Comparison of ENCODE assay signal across 22 mouse cellular contexts in genomic region chr5:122695516-122695915, GRCm38 (mm10). TPM values are rescaled to one million over a fixed set of nuclear protein-coding genes. Genes with fewer than 3 reads are reported as not detected.
A peak's percentile ranks its signal among the peaks of the same experiment; 100 is the strongest.
DNase-seq lines count a peak whose midpoint lies in the region; ATAC-seq and TF ChIP-seq lines count a peak whose summit lies in the region.
"Had no signal": no experiment of that assay in that cellular context is flagged by ENCODE, and none has a peak within 500 bp of the region (broad histone marks: within the 10 kb centered on the region; RNA-seq: fewer than 3 reads in every experiment).

No protein-coding gene starts in this region.

- WGBS in hindbrain, embryonic 14.5 days = 61% methylated on average over 8 of the region's 8 CpGs
- WGBS in hindbrain, embryonic 12.5 days = 82% methylated on average over 8 of the region's 8 CpGs
- WGBS in lung, postnatal 0 days = 57% methylated on average over 8 of the region's 8 CpGs

- ATAC-seq in hindbrain, embryonic 14.5 days (ENCODE audit: low FRiP score) = no peak
- ATAC-seq in hindbrain, embryonic 12.5 days (ENCODE audit: low FRiP score) = no peak
- no peak for ATAC-seq in lung, postnatal 0 days
- ATAC-seq: CD4-positive, CD25-positive, alpha-beta regulatory T cell, adult 4 months; forebrain, embryonic 15.5 days; hindbrain, embryonic 16.5 days had no signal

- H3K9me3 ChIP-seq in hindbrain, embryonic 14.5 days (ENCODE audit: control insufficient read depth, low read length) = no peaks in the 10 kb centered on the region
- H3K9me3 ChIP-seq in hindbrain, embryonic 12.5 days (replicated peaks) = no peaks in the 10 kb centered on the region
- no peaks in the 10 kb centered on the region for H3K9me3 ChIP-seq in lung, postnatal 0 days (ENCODE audit: low read length)
- H3K9me3 ChIP-seq: embryonic facial prominence, embryonic 13.5 days; forebrain, embryonic 15.5 days; G1E; heart, embryonic 15.5 days had no signal

- no peak overlapping the region for H3K27ac ChIP-seq in hindbrain, embryonic 14.5 days
- H3K27ac ChIP-seq in hindbrain, embryonic 12.5 days = no peak overlapping the region
- H3K27ac ChIP-seq in lung, postnatal 0 days (ENCODE audit: low read length) = no peak overlapping the region
- H3K27ac ChIP-seq: embryonic facial prominence, embryonic 13.5 days; forebrain, embryonic 15.5 days; heart, adult 2 months; heart, embryonic 15.5 days had no signal

- no peak for TF ChIP-seq EP300 in lung, postnatal 0 days (IDR thresholded peaks at IDR 0.05)

- H3K4me1 ChIP-seq in hindbrain, embryonic 14.5 days (replicated peaks; ENCODE audit: control insufficient read depth, insufficient read depth, low read length) = 0 out of 2 replicates have a peak, but pooled peaks cover 4% of the 10 kb centered on the region
- H3K4me1 ChIP-seq in hindbrain, embryonic 12.5 days = peaks cover 12% of the 10 kb centered on the region
- H3K4me1 ChIP-seq in lung, postnatal 0 days (ENCODE audit: insufficient read depth, low read depth, low read length) = peaks cover 2% of the 10 kb centered on the region; the same call in 1 of the 2 replicates

- peak; percentile 55 to 62 for DNase-seq in cerebellum, postnatal 10 days
- no peak for DNase-seq in cerebellum, adult 9-10 months
- DNase-seq in hindbrain, embryonic 14.5 days (ENCODE audit: low spot score) = peak; percentile 66
- peak; percentile 20 for DNase-seq in lung, postnatal 0 days (ENCODE audit: low spot score)
- DNase-seq in lung, postnatal 25 days (ENCODE audit: low spot score) = no peak
- DNase-seq in adrenal gland, adult 2 months = no peak
- DNase-seq: adrenal gland, postnatal 10 days; B cell, adult 2 months; cerebellum, adult 18-20 months; cerebellum, postnatal 14 days; gastrocnemius, postnatal 14 days; heart, adult 2 months; heart, postnatal 14 days; kidney, adult 11 months had no signal

- H3K9ac ChIP-seq in hindbrain, embryonic 14.5 days = no peak overlapping the region
- H3K9ac ChIP-seq in hindbrain, embryonic 12.5 days = no peak overlapping the region
- no peak overlapping the region for H3K9ac ChIP-seq in lung, postnatal 0 days (replicated peaks; ENCODE audit: low read depth)
- H3K9ac ChIP-seq: embryonic facial prominence, embryonic 13.5 days; forebrain, embryonic 15.5 days; heart, embryonic 15.5 days had no signal

- H3K4me3 ChIP-seq in hindbrain, embryonic 14.5 days (replicated peaks; ENCODE audit: low read length) = no peak overlapping the region
- H3K4me3 ChIP-seq in hindbrain, embryonic 12.5 days = no peak overlapping the region
- no peak overlapping the region for H3K4me3 ChIP-seq in lung, postnatal 0 days (ENCODE audit: low read depth, low read length)
- H3K4me3 ChIP-seq: embryonic facial prominence, embryonic 13.5 days; forebrain, embryonic 15.5 days; heart, adult 2 months; heart, embryonic 15.5 days had no signal

- no peaks in the 10 kb centered on the region for H3K36me3 ChIP-seq in hindbrain, embryonic 14.5 days (replicated peaks; ENCODE audit: control insufficient read depth, insufficient read depth)
- H3K36me3 ChIP-seq in hindbrain, embryonic 12.5 days = no peaks in the 10 kb centered on the region
- H3K36me3 ChIP-seq in lung, postnatal 0 days (ENCODE audit: insufficient read depth, low read length) = no peaks in the 10 kb centered on the region
- H3K36me3 ChIP-seq: embryonic facial prominence, embryonic 13.5 days; forebrain, embryonic 15.5 days; G1E; heart, embryonic 15.5 days had no signal

- no peak overlapping the region for H3K4me2 ChIP-seq in hindbrain, embryonic 14.5 days (replicated peaks)
- H3K4me2 ChIP-seq in hindbrain, embryonic 12.5 days (replicated peaks) = no peak overlapping the region
- H3K4me2 ChIP-seq in lung, postnatal 0 days (replicated peaks; ENCODE audit: low read depth, low read length) = no peak overlapping the region
- H3K4me2 ChIP-seq: embryonic facial prominence, embryonic 13.5 days; forebrain, embryonic 15.5 days; heart, embryonic 11.5 days; heart, embryonic 15.5 days had no signal

- no peak for TF ChIP-seq CTCF in lung, postnatal 0 days (IDR thresholded peaks at IDR 0.05)

- H3K27me3 ChIP-seq in hindbrain, embryonic 14.5 days (ENCODE audit: control insufficient read depth, insufficient read depth, low read length) = no peaks in the 10 kb centered on the region
- no peaks in the 10 kb centered on the region for H3K27me3 ChIP-seq in hindbrain, embryonic 12.5 days
- H3K27me3 ChIP-seq in lung, postnatal 0 days (replicated peaks; ENCODE audit: insufficient read depth, low read length) = no peaks in the 10 kb centered on the region
- H3K27me3 ChIP-seq: embryonic facial prominence, embryonic 13.5 days; forebrain, embryonic 15.5 days; heart, embryonic 15.5 days had no signal

RNA-seq across cellular contexts. Expression of gene P2rx4, which starts 11.8 kb away (rescaled TPM):
- 14.8 and 16.0 TPM in 2 replicates for polyA plus RNA-seq in hindbrain, embryonic 14.5 days (2014; fragmentation: Nextera tagmentation; extraction: Ambion mirVana)
- polyA plus RNA-seq in hindbrain, embryonic 12.5 days (2016; fragmentation: Nextera tagmentation; extraction: Ambion mirVana) = 15.2 and 15.4 TPM in 2 replicates
- 57.8 and 61.1 TPM in 2 replicates for polyA plus RNA-seq in lung, postnatal 0 days (2015; fragmentation: Nextera tagmentation; extraction: Ambion mirVana)
- 10 to 100 TPM; 35.2 to 46.2 TPM for total RNA-seq in adrenal gland, adult 2 months (2021)
- polyA plus RNA-seq in adrenal gland, adult 2 months (2012; rRNA removed) = 30.3 and 42.5 TPM in 2 replicates

RNA-seq across cellular contexts. Expression of gene P2rx7, which starts 51.8 kb away (rescaled TPM):
- 3.7 and 4.0 TPM in 2 replicates for polyA plus RNA-seq in hindbrain, embryonic 14.5 days (2014; fragmentation: Nextera tagmentation; extraction: Ambion mirVana)
- 3.3 and 4.0 TPM in 2 replicates for polyA plus RNA-seq in hindbrain, embryonic 12.5 days (2016; fragmentation: Nextera tagmentation; extraction: Ambion mirVana)
- 6.7 and 7.0 TPM in 2 replicates for polyA plus RNA-seq in lung, postnatal 0 days (2015; fragmentation: Nextera tagmentation; extraction: Ambion mirVana)
- 1 to 10 TPM; 3.0 to 3.3 TPM for total RNA-seq in adrenal gland, adult 2 months (2021)
- polyA plus RNA-seq in adrenal gland, adult 2 months (2012; rRNA removed) = 3.1 and 5.3 TPM in 2 replicates

Comparison
In these comparisons a context has a peak if more than half of its experiments do, and no peak if none do; other contexts are left out.
1. DNase-seq: peak in cerebellum, postnatal 10 days (2 of 2), hindbrain, embryonic 14.5 days (single experiment) and lung, postnatal 0 days (single experiment); none in cerebellum, adult 9-10 months (single experiment), lung, postnatal 25 days (single experiment) and adrenal gland, adult 2 months (single experiment).